Mouse (Mus musculus): ENCODE data around the gene Mrln. TPM values are rescaled to one million over a fixed set of nuclear protein-coding genes. Genes with fewer than 3 reads are reported as not detected.
A peak's percentile ranks its signal among the peaks of the same experiment; 100 is the strongest.
"Not testable (repeated sequence)": the region's sequence is repeated elsewhere in the genome, so short reads cannot be mapped to it uniquely, and the experiment has no call there.

Mrln gene
- polyA plus RNA-seq, 1 experiment from 2014 or later: 1.6 TPM

DNA sequence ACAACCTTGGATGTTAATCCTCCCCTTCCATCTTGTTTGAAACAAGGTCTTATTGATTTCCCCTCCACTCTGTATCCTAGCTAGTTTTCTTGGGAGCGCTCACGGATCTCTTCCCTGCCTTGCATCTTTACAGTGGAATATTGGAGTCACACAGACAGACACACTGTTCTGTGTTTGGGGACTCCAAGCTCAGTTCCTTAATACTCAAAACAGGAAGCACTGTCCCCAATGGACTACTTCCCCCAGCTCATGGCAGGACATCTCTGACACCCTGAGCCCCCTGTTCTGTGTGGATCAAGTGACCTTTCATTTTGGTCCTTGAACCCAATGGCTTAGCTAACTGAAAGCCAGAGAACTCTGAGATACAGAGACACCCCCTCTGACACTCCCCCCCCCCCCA is 6.9 kb upstream of the Mrln start:
- Histone ChIP-seq H3K4me2 (replicated peaks) (no peak overlapping the region), H3K9ac (replicated peaks) (no peak overlapping the region), H3K9me3 (no peaks in the 10 kb centered on the region), H3K27ac (replicated peaks) (no peak overlapping the region), H3K4me1 (peaks cover 6% of the 10 kb centered on the region; the same call in 1 of the 2 replicates), H3K4me3 (no peak overlapping the region), H3K27me3 (no peaks in the 10 kb centered on the region), H3K36me3 (0 out of 2 replicates have a peak, but pooled peaks cover 5% of the 10 kb centered on the region)
- WGBS: 91% methylated on average over 2 of the region's 2 CpGs
- no peak for ATAC-seq (replicated peaks)

DNA sequence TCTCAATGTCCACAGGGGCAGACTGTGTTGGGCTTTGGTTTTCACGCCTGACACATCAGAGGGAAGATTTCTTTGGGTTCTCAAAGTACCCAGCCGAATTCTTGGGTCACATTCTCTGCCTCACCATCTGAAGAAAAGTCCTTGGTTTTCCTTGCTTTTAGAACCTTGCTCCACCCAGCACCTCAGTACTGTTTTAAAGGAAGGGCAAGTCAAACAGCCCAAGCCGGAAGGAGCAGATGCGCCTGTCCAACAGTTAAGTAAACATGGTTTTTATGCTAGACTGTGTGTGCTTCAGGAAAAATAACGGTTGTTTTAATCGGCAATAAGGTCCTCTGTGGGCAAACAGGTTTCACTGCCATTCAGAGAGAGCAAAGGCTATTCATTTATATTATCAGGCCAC is 6.5 kb upstream of the Mrln start:
- Histone ChIP-seq H3K4me2 (replicated peaks) (no peak overlapping the region), H3K9me3 (no peaks in the 10 kb centered on the region), H3K9ac (replicated peaks) (no peak overlapping the region), H3K4me1 (peaks cover 6% of the 10 kb centered on the region; the same call in 1 of the 2 replicates), H3K27ac (replicated peaks) (no peak overlapping the region), H3K36me3 (0 out of 2 replicates have a peak, but pooled peaks cover 5% of the 10 kb centered on the region), H3K27me3 (no peaks in the 10 kb centered on the region), H3K4me3 (no peak overlapping the region)
- ATAC-seq (replicated peaks): no peak
- WGBS: 69% methylated on average over 6 of the region's 6 CpGs

DNA sequence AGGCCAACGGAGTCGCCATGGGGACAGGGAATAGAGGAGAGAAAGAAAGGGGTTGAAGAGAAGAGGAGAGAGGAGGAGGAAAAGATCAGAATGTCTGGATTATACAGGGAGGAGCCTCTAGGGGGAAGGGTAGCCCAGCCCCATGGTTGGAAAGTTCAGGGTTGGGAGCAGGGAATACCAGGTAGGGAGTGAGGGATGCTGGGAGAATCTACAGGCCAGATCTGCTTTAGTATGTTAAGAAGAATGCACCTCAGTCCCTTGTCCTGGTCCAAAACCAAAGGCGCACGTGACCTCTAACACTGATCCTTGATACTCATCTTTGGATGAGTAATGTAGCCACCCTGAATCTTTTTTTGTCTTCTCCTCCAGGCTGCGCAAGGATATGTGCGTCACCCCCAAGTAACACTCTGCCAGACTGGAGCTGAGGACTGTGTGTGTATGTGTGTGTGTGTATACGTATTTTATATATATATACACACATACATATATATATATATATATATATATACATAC is 5.5 kb upstream of the Mrln start:
- WGBS: 91% methylated on average over 7 of the region's 7 CpGs
- Histone ChIP-seq H3K27me3 (no peaks in the 10 kb centered on the region), H3K9me3 (no peaks in the 10 kb centered on the region), H3K4me3 (no peak overlapping the region), H3K27ac (replicated peaks) (no peak overlapping the region), H3K4me1 (peaks cover 6% of the 10 kb centered on the region; the same call in 1 of the 2 replicates), H3K4me2 (replicated peaks) (no peak overlapping the region), H3K9ac (replicated peaks) (no peak overlapping the region), H3K36me3 (no peaks in the 10 kb centered on the region)
- peak; percentile 16; the same call in 1 of the 2 replicates for ATAC-seq (replicated peaks)

DNA sequence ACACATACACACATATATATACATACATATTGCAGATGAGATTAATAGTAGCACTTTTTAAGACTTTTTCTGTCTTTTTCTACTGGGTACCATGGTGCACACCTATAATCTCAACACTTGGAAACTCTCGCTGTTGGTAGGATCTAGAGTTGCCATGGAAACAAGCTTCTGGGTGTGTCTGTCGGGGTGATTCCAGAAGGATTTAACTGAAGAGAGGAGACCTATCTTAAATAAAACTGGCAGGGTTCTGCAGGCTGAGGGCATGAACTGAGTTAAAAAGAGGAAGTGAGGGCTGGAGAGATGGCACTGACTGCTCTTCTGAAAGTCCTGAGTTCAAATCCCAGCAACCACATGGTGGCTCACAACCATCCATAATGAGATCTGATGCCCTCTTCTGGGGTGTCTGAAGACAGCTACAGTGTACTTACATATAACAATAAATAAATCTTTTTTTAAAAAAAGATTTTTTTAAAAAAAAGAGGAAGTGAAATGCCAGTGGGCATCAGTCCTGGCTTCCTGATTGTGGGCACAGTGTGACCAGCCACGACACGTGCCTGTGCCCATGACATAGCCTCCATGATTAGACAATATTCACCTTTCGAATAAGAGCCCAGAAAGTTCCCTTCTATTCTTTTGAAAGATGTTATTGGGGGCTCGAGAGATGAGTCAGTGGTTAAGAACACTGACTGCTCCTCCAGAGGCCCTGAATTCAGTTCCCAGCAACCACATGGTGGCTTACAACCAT is 4.8 kb upstream of the Mrln start:
- ATAC-seq (replicated peaks): no peak
- Histone ChIP-seq H3K9me3 (no peaks in the 10 kb centered on the region), H3K27ac (replicated peaks) (no peak overlapping the region), H3K4me2 (replicated peaks) (no peak overlapping the region), H3K4me3 (no peak overlapping the region), H3K36me3 (no peaks in the 10 kb centered on the region), H3K4me1 (peaks cover 12% of the 10 kb centered on the region), H3K27me3 (no peaks in the 10 kb centered on the region), H3K9ac (replicated peaks) (no peak overlapping the region)
- WGBS: 89% methylated on average over 6 of the region's 6 CpGs

DNA sequence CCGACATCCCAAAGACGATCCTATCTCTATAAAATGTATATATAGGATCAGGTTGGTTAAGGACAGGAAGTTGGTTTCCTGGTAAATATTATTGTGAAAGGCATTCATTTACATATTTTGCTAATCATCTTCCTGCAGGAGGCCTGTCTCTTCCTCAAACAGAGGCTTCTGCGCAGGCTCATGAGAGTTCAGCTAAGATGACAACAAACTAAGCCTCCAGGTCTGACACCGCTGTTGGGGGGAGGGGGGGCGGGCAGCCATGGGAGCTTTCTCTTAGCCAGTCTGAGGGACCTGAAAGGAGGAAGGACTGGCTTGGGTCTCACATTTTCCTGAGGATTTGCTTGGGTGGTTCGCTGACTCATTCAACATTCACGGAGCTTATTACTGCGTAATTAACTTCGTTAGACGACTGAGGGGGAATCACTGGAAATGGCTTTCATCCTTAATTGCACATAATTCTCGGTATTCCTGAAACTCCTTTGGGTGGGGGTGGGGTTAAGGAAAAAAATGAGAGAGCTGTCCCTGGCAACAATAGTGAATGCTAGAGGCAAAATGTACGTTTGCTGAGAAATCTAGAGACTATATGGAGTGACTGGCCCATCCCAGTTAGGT is 3.5 kb upstream of the Mrln start:
- WGBS: 16% methylated on average over 12 of the region's 12 CpGs
- Histone ChIP-seq H3K27ac (replicated peaks) (no peak overlapping the region), H3K4me3 (no peak overlapping the region), H3K4me1 (peaks cover 12% of the 10 kb centered on the region), H3K9ac (replicated peaks) (no peak overlapping the region), H3K9me3 (no peaks in the 10 kb centered on the region), H3K36me3 (no peaks in the 10 kb centered on the region), H3K4me2 (replicated peaks) (no peak overlapping the region), H3K27me3 (no peaks in the 10 kb centered on the region)
- ATAC-seq (replicated peaks): no peak

DNA sequence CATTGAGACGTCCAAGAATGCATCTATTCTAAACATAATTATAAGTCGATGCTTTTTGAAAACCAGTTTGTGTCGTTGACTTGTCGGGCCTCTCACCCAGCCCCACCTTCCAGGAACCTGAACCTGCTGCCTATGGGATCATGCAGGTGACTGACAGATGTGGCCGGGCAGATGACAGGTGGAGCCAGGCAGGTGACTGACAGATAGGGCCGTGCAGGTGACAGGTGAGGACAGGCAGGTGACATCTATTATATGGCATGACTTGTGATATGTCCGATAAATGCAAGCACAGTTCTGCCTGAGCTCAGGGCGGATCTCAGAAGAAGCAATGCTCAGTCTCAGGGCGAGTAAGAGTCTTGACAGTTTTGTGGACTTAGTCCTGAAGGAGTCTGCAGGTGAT is 6.8 kb downstream of the Mrln start:
- H3K4me1 ChIP-seq: no peaks in the 10 kb centered on the region
- H3K36me3 ChIP-seq: no peaks in the 10 kb centered on the region
- no peak overlapping the region for H3K4me3 ChIP-seq
- no peaks in the 10 kb centered on the region for H3K27me3 ChIP-seq
- ATAC-seq (replicated peaks): no peak
- no peak overlapping the region for H3K9ac ChIP-seq (replicated peaks)
- no peak overlapping the region for H3K4me2 ChIP-seq (replicated peaks)
- WGBS: 74% methylated on average over 9 of the region's 9 CpGs
- H3K9me3 ChIP-seq: no peaks in the 10 kb centered on the region
- H3K27ac ChIP-seq (replicated peaks): no peak overlapping the region

DNA sequence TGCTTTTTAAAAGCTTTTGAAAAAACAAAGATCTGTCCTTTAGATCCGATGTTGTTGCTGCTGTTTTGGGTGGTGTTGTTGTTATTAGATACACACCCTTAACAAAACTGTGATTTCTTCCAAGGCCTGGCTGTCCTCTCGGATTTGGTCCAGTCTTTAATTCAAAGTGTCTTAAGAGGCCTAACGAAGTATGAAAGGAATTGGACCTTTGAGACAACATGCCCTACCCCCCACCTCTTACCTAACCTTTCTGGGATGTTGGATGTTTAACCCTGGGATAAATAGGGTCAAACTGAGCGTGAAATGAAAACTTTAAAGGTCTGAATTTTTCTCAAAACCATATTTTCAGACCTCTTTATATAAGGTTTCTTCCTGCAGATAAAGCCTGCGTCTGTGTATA is 16.5 kb downstream of the Mrln start:
- Histone ChIP-seq H3K9me3 (no peaks in the 10 kb centered on the region), H3K27ac (replicated peaks) (no peak overlapping the region), H3K4me1 (no peaks in the 10 kb centered on the region), H3K4me2 (replicated peaks) (no peak overlapping the region), H3K36me3 (no peaks in the 10 kb centered on the region), H3K27me3 (no peaks in the 10 kb centered on the region), H3K4me3 (no peak overlapping the region), H3K9ac (replicated peaks) (no peak overlapping the region)
- 29% methylated on average over 5 of the region's 5 CpGs for WGBS
- ATAC-seq (replicated peaks): no peak

DNA sequence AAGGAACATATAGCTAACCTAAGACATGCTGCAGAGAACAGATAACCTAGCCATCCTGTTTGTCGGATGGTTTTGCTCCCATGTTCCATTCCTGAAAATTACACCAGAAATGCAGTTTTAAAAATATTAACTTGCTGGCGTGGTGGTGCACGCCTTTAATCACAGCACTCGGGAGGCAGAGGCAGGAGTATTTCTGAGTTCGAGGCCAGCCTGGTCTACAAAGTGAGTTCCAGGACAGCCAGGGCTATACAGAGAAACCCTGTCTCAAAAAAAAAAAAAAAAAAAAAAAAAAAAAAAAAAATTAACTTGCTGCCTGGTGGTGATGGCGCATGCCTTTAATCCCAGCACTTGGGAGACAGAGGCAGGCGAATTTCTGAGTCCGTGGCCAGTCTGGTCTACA is 17.8 kb downstream of the Mrln start:
- not testable (repeated sequence) for H3K4me3 ChIP-seq; H3K9me3 ChIP-seq; H3K27ac ChIP-seq (replicated peaks); ATAC-seq (replicated peaks); H3K36me3 ChIP-seq; H3K27me3 ChIP-seq; H3K9ac ChIP-seq (replicated peaks); H3K4me2 ChIP-seq (replicated peaks); H3K4me1 ChIP-seq
- 95% methylated on average over 8 of the region's 8 CpGs for WGBS

DNA sequence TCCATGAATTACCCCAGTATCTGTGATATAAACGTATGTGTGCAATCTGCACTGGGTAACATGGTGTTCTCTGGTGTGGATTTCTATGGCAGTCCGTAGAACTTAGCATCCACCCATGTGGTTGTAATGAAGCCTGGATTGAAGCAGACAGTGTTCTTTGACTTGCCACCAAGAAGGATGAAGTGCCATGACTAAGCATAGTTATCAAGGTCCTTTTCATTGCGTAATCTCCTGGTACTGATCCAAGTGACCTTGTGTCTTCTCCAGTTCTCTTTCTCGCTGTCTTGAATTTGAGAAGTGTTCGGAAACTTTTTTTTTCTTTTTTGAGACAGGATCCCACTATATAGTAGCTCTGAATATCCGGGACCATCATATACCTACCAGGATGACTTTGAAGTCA is 20.1 kb downstream of the Mrln start:
- ATAC-seq (replicated peaks): no peak

DNA sequence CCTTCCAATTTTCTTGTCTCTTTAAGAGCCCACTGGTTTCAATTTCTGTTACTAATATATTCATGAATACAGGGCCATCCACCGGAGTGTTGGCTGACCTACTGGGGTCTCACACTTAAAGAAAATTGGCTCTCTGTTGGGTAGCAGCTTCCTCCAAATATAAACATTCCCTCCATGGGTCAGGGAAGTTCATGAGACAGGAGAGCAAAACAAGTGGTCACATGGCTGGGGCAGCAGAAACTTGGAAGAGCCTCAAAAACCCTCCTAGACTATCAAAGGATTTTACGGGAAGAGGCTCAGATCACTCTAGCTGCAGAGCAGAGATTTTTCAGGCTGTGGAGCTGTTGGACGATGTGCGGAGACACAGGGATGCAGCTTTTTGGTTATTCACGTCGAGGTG is 21.3 kb downstream of the Mrln start:
- Histone ChIP-seq H3K27ac (replicated peaks) (no peak overlapping the region), H3K27me3 (no peaks in the 10 kb centered on the region), H3K9me3 (no peaks in the 10 kb centered on the region), H3K9ac (replicated peaks) (no peak overlapping the region), H3K36me3 (no peaks in the 10 kb centered on the region), H3K4me2 (replicated peaks) (no peak overlapping the region), H3K4me3 (no peak overlapping the region), H3K4me1 (no peaks in the 10 kb centered on the region)
- 77% methylated on average over 6 of the region's 6 CpGs for WGBS
- no peak for ATAC-seq (replicated peaks)

More for the DNA sequence above, 20.1 kb downstream of the Mrln start:
- 91% methylated on average over 6 of the region's 6 CpGs for WGBS
- Histone ChIP-seq H3K36me3 (no peaks in the 10 kb centered on the region), H3K27ac (replicated peaks) (no peak overlapping the region), H3K9ac (replicated peaks) (no peak overlapping the region), H3K4me1 (no peaks in the 10 kb centered on the region), H3K4me3 (no peak overlapping the region), H3K4me2 (replicated peaks) (no peak overlapping the region), H3K9me3 (no peaks in the 10 kb centered on the region), H3K27me3 (no peaks in the 10 kb centered on the region)

DNA sequence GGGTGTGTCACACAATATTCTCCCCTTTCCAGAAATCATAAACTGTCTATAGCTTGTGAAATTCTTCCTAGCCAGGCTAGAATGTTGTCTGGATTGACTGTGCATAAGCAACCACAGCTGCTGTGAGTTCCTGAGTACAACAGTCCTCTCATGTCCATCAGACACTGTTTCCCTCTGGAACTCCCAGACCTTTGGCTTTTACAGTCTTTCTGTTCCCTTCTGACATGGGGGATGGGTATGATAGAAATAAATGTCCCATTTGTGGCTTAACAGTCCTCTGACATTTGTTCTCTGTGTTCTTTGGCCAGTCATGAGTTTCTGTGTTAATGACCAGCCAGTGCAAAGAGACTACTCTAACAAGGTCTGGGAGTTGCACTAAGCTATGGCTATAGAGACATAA is 22.1 kb downstream of the Mrln start:
- Histone ChIP-seq H3K36me3 (no peaks in the 10 kb centered on the region), H3K4me1 (no peaks in the 10 kb centered on the region), H3K4me2 (replicated peaks) (no peak overlapping the region), H3K27ac (replicated peaks) (no peak overlapping the region), H3K4me3 (no peak overlapping the region), H3K9ac (replicated peaks) (no peak overlapping the region), H3K9me3 (no peaks in the 10 kb centered on the region), H3K27me3 (no peaks in the 10 kb centered on the region)
- no peak for ATAC-seq (replicated peaks)

DNA sequence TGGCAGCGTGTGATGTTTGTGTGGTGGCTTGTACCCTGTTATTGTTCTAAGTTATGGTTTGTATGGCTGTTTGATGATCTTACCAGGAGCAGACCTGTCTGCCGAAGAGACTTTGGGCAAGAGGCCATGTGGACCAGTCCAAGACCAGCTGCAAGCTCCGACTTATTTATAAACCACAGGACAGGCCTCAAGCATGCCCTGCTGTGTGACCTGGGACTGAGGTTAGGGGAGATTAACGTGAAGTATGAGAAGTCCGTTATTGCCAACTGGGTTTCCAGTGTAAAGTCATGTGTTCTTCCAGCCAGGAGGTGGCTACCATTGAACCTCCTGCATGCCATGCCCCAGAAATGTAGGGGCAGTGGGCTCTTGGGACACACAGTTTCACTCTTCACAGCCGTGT is 25.9 kb downstream of the Mrln start:
- H3K4me3 ChIP-seq: no peak overlapping the region
- 84% methylated on average over 6 of the region's 6 CpGs for WGBS
- no peak for ATAC-seq (replicated peaks)

More for the DNA sequence above, 25.9 kb downstream of the Mrln start:
- H3K4me1 ChIP-seq: no peaks in the 10 kb centered on the region
- H3K36me3 ChIP-seq: no peaks in the 10 kb centered on the region
- H3K9me3 ChIP-seq: no peaks in the 10 kb centered on the region
- no peak overlapping the region for H3K9ac ChIP-seq (replicated peaks)
- no peaks in the 10 kb centered on the region for H3K27me3 ChIP-seq
- no peak overlapping the region for H3K27ac ChIP-seq (replicated peaks)
- H3K4me2 ChIP-seq (replicated peaks): no peak overlapping the region
